Mouse (Mus musculus): Measurements from ENCODE around the gene Cacna1d.

The Cacna1d gene

DNA sequence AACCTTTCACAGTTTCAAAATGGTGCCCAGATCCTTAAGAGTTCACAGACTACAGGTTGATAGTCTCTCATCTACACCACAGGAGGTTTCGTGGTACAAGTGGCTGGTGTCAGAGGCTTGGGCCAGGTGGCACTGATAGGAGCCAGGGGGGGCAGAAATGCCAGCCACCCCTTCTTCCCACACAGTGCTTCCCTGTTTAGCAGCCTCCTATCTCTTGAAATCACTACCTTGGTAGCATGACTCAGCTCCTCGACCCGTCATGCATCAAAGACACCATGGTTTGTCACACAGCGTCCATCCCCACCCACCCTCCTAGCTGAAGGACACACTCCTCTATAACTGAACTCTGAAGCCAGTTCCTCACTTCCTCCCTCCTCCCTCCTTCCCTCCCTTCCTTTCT is 398.8 kb downstream of the Cacna1d start:
- DNase-seq (ENCODE audit: low spot score in 2 of 2), result no peak

DNA sequence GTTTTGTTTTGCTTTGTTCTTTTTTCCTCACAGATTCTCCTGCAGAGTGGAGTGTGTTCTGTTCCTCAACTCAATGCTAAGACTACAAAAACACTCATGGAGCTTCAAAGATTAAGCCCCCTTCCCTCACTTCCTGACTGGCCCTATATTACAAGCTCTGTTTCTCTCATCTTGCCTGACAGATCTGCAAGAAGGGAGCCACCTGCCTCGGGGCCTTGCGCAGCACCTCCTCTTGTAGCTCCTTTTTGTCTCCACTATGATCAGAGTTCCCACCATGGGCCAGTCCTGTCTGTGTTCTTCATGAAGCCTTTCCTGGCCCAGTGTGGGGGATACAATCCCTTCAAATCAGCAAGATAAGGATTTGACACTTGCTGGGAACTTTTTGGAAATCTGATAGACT is 399.2 kb downstream of the Cacna1d start:
- DNase-seq (ENCODE audit: low spot score in 2 of 2), result no peak

DNA sequence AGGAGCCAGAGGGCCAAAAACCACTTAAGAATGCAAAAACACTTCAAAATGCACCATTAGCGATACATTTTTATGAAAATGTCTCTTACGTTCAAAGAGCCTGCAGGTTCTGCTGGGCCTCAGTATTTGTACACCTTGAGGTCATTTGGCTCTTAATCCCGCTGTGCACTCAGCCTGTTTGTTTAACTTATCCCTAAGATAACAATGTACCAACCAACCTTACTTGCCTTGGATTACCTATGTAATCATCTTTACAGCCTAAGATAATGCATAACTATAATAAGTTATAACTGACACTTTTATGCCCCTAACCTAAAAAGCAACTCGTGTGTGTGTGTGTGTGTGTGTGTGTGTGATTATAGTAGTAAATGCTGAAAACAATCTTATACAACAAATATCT is 411.5 kb downstream of the Cacna1d start:
- no peak for DNase-seq (ENCODE audit: low spot score in 2 of 2)

DNA sequence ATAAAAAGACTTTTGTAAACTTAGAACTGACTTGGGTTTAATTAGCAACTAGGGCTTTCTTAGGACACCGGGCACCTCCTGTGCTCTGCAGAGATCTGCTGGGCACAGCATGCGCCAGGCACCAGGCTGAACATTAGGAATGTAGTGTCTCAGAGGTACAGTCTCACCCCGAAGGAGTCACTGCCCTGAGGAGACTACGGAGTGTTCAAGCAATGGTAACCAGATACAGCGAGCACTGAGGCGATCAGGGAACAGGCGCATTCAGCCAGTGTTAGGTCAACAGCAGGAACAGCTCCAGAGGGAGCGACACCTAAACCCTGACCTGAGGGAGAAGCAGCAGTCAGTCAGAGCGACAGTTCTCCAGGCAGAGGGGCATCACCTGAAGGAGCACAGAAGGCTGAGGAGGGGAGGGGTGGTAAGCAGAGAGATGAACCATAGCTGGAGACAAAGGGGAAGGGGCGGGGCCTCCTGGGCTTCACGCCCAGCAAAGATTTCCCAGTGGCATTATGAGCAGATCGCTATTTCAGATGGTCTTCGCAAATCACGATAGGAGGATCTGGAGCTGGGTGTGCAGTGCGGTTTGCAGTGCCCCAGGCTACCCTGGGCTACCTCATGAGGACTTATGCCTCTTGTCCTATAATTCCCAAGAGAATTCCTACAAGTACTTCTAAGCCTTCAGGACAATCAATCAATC is 413.0 kb downstream of the Cacna1d start:
- no peak for DNase-seq (ENCODE audit: low spot score in 2 of 2)

DNA sequence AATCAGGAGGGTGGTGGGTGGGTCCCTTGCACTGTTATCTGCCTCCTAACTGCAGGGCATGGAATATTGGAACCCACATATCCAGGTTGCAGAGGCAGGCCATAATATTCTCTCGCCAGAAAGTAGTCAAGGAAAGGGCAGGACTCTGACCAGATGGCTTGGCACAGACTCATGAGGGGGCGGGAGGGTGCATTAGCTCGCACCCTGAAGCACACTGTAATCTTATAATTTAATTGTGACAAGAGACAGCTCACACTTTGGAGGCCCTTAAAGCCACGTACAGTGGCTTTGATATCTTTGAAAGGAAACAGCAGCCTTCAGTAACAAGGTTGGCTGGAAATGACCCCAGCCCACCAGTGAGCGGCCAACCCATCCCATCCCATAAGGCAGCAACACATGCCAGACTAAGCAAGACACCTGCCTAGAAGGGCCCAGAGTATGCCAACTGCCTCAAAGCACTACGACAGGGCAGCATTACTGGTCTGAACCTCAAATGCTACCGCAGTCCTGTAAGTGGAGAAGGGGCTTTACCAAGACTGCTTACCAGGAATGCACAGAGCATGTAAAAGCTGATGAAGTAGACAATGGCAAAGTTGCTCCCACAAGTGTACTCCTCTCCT is 415.9 kb downstream of the Cacna1d start:
- DNase-seq (ENCODE audit: low spot score in 2 of 2), result no peak

DNA sequence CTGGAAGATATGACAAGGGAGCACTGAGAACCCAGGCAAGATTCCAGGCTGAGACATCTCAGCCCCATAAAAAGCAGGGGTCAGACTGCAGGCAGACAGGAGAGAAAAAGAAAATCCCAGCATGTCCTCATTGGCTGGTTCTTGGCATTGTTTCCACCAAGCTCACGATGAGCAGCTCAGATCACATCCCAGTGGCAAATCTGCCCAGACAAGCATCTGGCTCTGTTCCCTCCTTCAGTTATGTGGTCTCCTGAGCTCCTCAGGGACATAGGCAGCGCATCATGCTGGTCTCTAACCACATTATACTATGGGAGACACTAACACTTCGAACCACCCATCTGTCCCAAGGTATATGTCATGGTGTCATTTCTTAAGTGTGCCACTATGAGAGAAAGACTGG is 422.7 kb downstream of the Cacna1d start:
- DNase-seq (ENCODE audit: low spot score in 2 of 2), result no peak

DNA sequence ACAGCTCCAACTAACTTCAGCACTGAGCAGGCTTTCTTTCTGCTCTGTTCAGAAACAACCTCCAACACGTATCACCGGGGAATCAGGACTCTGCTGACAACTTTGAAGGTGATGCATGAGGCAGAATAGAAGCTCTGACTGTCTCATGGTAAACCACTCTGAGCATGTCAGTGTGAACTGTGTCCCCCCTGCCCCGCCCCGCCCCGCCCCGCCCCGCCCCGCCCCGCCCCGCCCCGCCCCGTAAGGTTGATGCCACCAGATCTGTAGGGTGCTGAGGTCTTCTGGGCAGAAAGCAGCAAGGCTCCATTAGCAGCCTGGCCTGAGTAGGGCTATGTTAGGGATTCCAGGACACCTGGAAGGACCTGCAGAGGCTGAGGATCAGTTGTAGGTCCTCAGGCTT is 424.5 kb downstream of the Cacna1d start:
- no peak for DNase-seq (ENCODE audit: low spot score in 2 of 2)

DNA sequence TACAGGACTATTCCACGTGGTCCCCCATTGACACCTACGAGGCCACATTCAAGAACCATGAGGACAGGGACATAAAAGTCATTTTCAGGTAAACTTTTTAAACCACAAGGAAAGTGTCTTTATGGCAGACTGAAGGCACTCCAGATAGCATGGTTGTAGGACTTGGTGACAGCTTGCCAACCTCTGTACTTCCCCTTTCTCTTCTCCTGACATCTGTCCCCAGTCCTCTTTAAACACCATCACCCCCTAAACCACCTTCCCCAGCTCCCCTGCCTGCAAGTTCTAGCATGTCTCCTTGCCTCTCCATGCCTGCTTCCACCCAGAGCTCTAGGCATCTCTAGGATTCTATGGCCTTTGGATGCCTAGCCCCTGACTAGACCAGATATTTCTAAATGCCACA is 426.4 kb downstream of the Cacna1d start:
- no peak for DNase-seq (ENCODE audit: low spot score in 2 of 2)

DNA sequence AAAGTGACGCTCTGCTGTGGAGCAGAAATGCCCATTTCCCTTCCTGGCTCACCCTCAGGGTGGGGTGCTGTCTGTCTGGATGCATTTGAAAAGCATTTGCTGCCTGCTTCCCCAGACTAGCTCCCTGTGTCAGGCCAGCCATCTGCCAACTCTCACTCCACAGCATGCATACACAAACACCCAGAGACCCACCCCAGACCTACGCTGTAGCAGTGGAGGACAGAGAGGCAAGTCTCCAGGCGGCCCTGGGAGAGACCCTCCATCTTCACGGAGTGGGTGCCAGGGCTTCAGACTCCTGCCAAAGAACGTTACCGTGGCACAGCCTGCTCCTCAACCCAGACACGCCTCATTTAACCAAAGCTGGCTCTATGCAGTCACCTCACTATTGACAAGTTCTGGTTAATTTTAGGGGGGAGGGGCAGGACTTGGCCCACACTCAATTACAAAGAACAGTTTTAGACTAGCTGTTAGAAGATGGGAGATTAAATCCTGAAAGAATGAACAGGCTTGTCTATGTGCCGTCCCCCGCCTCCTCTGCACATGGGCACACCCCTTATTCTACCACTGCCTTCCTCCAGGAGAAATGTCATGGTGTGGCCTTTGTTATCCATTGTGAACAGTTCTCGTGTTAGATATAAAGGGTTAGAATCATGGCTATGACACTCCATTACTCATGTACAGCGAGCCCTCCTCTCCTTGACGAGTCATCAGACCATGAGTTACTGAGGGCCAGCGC is 435.1 kb downstream of the Cacna1d start:
- DNase-seq (ENCODE audit: low spot score in 2 of 2), result no peak

DNA sequence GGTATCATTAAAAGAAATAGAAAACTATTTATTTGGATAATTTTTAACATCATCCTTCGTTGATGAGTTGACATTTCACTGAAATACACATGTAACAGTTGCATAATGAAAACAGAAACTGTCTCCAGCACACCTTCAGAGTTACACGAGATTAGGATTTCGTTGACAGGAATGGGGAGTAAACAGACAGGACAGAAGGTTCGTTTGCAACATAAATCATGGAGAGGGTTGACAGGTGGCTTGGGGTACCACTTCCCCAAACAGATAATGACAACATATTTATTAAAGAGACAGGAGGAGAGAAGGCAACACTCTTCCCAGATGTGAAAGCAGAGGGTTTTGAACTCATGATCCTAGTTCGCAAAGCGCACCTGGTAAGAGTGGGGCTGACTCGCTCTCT is 436.3 kb downstream of the Cacna1d start:
- no peak for DNase-seq (ENCODE audit: low spot score in 2 of 2)

DNA sequence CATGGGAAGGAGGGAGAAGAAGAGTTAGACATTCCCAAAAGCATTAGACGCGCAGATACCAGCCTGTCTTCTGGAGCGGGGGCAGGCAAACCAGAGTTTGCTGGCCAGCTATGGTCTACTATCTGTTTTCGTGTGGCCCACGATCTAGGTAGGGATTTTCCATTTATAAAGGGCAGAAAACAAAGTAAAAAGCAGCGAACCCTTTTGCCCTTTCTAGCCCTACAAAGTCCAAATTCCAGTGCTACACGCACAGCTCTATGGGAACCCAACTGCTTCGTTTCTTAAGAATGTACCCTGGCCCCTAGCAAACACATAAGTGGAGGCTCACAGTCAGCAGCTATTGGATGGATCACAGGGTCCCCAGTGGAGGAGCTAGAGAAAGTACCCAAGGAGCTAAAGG is 441.0 kb downstream of the Cacna1d start:
- no peak for DNase-seq (ENCODE audit: low spot score in 2 of 2)

DNA sequence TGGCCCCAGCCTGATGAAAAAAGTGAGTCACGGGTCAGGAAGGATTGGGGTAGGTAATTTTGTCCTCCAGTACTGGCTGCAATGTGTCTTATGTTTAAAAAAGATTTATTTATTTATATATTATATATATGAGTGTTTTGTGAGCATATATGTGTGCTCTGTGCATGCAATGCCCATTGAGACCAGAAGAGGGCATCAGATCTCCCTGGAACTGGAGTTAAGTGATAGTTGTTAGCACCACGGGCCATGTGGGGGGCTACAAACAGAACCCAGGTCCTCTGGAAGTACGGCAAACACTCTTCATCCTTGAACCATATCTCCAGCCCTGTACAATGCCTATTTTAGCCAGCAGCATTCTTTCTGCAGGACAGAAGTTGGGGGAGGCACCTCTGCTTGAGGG is 443.2 kb downstream of the Cacna1d start:
- no peak for DNase-seq (ENCODE audit: low spot score in 2 of 2)

DNA sequence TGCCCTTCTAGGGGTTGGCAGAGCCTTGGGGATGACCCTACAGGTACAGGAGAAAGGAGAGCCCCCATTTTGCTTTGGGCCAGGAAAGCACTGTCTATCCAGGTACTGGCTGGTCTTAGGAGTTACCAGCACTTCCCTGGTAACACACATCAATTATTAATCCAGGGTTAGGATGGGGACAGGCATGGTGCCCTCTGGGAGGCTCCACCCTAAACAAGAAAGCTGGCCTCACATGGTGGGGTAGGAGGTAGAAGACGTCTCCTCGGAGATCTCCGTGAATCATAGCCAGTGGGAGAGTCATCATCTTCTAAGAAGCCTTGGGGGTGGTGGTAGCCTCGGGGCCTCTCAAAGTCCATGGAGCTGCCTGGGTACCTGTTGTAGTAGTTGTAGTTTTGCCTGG is 444.3 kb downstream of the Cacna1d start:
- no peak for DNase-seq (ENCODE audit: low spot score in 2 of 2)

DNA sequence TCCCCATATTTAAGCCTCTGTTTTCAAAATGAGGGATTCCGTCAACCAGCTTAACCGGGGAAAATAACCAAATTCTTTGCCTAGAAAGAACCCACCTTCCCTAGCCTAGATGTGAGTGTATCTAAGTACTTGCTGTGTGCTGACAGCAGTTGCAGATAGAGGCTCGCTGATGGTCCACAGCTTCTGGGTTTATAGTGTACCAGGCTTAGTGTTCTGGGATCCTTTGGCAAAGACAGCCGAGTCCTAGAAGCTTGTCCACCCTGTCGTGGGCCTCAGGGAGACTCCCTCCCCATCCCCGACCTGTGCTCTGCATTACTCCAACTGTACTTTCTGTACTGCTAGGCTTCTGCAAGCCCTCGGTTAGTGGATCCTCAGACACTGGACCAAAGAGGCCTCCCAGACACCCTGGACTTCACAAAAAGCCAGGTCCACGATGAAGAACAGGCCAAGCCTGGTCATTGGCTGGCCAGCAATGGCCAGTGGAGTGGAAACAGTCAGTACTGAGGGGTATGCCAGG is 445.5 kb downstream of the Cacna1d start:
- DNase-seq (ENCODE audit: low spot score in 2 of 2), result peak in 1 of 2 experiments; percentile 19

DNA sequence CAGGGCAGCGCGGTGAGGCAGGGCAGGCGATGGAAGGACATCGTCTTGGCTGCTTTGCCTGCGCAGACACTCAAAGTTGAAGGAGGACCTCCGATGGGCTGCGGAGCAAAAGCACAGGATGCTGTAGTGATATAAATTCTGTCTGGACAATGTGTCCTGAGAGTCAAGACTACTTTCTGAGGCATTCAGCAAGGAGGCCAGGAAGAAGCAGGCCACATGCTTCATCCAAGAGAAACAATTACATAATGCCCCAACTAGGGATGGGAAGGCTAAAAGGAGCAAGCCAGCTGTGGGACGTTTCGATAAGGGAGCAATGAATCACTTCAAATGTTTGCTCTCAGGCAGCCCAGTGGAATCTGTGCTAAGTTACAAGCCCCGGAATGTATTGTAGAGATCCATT is 446.0 kb downstream of the Cacna1d start:
- DNase-seq (ENCODE audit: low spot score in 2 of 2), result peak; percentile 70 to 82

DNA sequence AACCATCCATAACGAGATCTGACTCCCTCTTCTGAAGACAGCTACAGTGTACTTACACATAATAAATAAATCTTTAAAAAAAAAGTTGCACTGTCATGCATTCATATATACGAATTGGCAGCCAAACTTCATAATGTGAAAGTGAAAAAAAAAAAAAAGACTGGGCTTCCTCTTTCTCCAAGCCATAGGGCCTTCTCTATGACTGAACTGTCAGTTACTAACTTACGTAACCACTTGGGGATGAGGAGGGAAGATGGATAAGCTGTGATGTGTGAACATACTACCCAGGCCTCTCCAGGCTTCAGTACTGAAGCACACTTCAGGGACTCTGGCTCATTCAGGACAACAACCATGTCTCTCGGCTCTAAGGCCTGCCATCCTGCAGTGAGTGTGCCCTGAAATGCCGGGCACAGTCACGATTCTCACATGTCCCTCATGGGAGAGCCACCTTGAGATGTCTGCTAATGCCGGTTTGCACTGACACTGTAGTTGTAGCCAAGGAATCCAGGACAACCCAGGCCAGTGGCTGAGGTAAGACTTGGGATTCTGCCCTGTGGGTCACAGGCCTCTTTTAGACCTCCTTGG is 447.8 kb downstream of the Cacna1d start:
- DNase-seq (ENCODE audit: low spot score in 2 of 2), result peak; percentile 18 to 21

DNA sequence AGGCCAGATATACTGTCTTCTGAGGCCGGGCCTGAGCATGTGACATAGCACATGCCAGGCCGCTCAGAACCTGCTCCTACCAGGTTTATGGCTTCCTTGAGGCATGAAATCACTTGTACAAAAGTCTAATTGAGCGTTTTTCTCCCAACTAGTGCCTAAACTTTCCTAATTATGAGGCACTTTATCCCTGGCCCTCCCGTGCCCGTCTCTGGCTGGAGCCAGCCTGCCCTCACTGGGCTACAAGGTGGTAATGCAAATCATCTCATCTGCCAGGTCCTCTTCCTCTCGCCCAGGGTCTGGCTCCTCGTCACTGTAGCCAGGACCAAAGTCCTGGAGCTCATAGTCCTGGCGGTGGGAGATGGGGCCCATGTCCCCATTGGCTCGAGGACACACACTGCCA is 449.4 kb downstream of the Cacna1d start:
- DNase-seq (ENCODE audit: low spot score in 2 of 2), result no peak

DNA sequence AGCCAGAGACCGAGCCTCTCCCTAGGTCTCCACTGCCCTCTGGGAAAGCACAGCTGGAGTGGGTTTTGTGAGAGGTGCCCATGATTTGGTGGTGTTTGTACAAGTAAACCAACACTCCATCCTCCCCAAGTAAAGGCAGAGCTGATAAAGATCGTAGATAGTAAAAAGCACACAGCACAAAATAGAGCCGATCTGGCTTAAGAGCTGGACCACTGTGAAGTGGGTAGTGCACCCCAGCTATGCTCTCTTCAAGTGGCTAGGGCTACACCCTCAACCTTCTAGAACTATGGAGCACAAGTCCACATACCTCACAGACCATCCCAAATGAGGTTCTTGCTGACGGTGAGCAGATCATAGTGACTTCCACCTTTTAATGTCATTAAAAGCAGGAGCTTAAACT is 451.8 kb downstream of the Cacna1d start:
- DNase-seq (ENCODE audit: low spot score in 2 of 2), result no peak

DNA sequence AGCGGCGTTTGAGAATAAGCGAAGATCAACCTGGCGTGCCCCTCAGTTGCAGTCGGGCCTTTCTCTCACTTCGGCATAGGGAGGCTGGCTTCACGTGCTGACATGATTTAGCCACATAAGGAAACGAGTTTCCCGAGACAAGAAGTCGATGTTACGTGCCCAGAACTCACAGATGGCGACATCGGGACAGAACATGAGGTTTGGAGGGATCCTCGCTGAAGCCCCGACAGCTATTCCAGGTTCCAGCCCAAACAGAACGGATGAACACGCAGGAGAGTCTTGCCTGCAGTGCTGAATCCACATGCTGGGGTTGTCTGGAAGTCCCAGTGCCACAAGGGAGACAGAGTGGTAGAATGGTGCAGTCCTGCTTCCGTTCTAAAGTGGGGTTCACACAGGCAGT is 452.8 kb downstream of the Cacna1d start:
- DNase-seq (ENCODE audit: low spot score in 2 of 2), result no peak

DNA sequence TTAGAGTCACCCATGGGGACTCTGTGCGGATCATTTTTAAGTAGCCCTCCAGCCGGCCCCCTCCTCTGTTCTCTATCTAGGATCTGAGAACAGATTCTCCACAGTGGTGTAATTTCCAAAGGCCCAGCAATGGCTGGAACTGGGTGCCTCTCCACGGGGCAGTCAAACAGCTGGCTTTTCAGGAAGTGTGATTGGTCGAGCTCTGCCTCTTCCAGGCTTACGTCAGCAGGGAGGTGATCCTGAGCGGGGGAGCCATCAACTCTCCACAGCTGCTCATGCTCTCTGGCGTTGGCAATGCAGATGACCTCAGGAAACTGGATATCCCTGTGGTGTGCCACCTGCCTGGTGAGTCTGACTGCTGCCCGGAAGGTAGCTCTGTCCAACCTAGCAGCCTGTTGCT is 457.9 kb downstream of the Cacna1d start:
- no peak for DNase-seq (ENCODE audit: low spot score in 2 of 2)

DNA sequence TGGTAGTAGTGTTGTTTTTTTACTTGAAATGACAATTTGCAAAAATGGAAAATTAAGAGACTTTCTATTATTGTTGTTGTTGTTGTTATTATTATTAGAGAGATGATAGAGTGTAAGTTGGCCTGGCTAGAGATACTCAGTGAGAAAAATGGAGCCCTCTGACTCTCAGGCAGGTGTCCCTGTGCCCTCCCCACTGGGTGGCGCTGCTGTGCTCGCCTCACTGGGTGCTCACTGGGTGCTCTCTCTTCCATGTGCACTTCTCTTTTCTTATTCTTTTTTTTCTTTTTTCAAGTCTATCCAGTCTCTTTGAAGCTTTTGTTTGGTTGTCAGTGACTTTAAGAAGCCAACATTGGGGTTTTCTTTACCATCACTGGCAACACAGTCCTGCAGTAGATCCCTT is 463.9 kb downstream of the Cacna1d start:
- DNase-seq (ENCODE audit: low spot score in 2 of 2), result no peak

DNA sequence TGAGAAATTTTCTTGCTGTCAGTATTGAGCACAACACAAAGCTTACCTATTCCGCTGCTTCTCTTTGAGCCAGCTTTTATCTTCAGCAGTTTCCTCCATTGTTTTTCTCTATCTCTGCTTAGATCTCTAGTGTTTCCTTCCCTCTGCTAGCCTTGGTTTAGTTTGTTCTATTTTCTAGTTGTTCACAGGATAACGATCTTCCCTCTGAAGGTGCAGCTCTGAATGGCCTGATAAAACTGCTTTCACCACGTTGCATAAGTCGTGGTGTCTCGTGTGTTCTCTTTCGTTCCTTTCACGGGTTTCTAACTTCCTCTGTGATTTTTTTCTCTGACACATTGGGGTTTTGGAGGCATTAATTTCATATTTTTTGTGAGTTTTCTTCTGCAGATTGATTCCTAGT is 466.9 kb downstream of the Cacna1d start:
- no peak for DNase-seq (ENCODE audit: low spot score in 2 of 2)

DNA sequence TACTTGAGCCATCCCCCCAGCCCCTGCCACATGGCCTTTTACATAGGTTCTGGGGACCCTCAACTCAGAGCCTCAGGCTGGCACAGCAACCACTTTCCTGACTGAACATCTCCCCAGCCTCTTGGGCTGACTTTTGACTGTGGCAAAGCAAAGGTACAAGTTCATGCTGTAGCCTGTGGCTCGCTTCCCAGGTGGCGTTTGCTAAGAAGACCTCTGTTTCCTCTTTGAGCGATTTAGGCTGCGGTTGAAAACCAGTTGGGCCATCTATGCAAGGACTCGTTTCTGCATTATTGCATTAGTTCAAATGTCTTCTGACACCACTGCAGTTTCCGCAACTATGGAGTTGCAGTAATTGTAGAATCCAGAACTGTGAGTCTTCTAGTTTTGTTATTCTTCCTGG is 468.8 kb downstream of the Cacna1d start:
- no peak for DNase-seq (ENCODE audit: low spot score in 2 of 2)
